Mouse (Mus musculus) ES-Bruce4 (cell line): ENCODE measurements around the gene Gm21870. TPM values are rescaled to one million over a fixed set of nuclear protein-coding genes. Genes with fewer than 3 reads are reported as not detected.
"Not testable (repeated sequence)": the region's sequence is repeated elsewhere in the genome, so short reads cannot be mapped to it uniquely, and the experiment has no call there.

Source experiments
- H3K27ac ChIP-seq: 2 replicates; pipeline ENCODE4 v1.5.1; 2012; ENCODE audit warnings: low read length, inconsistent platforms; ENCODE audit not compliant: insufficient read depth
- H3K27me3 ChIP-seq: 2 replicates; pipeline ENCODE4 v1.6.1; 2012; ENCODE audit warnings: mild to moderate bottlenecking, low read length, inconsistent platforms; ENCODE audit not compliant: control insufficient read depth, poor library complexity, insufficient read depth, severe bottlenecking
- H3K36me3 ChIP-seq: 2 replicates; pipeline ENCODE4 v1.6.1; 2012; ENCODE audit warnings: inconsistent platforms, mild to moderate bottlenecking, low read length, moderate library complexity; ENCODE audit not compliant: control insufficient read depth, poor library complexity, insufficient read depth, severe bottlenecking
- H3K4me1 ChIP-seq: one replicate; pipeline ENCODE4 v1.8.1; 2011; ENCODE audit warnings: low read length; ENCODE audit not compliant: control insufficient read depth, insufficient read depth
- H3K4me3 ChIP-seq: 2 replicates; pipeline ENCODE4 v1.5.1; 2011; ENCODE audit warnings: low read depth, mild to moderate bottlenecking, low read length
- H3K9ac ChIP-seq: 2 replicates; pipeline ENCODE4 v1.6.1; 2012; ENCODE audit warnings: low read depth, mild to moderate bottlenecking, inconsistent platforms; ENCODE audit not compliant: poor library complexity, severe bottlenecking
- H3K9me3 ChIP-seq: replicated peaks from 2 replicates; pipeline ENCODE4 v1.6.1; 2012; ENCODE audit warnings: mild to moderate bottlenecking, low read length, inconsistent platforms; ENCODE audit not compliant: control insufficient read depth, poor library complexity, insufficient read depth, severe bottlenecking
- polyA plus RNA-seq: library from polyadenylated mRNA; stranded (reverse); fragments of >200 nt; gene quantifications from 2 replicates; pipeline ENCODE4 v1.2.4, GENCODE M21; 2011; ENCODE audit warnings: low read depth; ENCODE audit not compliant: missing spikeins, insufficient read depth, insufficient read length

The Gm21870 gene
- polyA plus RNA-seq: not detected in 2 replicates

- not testable (repeated sequence) for H3K9me3 ChIP-seq
These were observed at the start of gene Gm21870 for GRCm38 (mm10) chrX:33986716-33987115. Gene Gm21870 (minus strand): TSS chrX:33986816.

GRCm38 (mm10) chrX:33956440-33956839, 30.2 kb downstream of the Gm21870 start, which contains the start of gene Btbd35f6:
Gene Btbd35f6 (minus strand): TSS chrX:33956540.
- not testable (repeated sequence) for H3K27me3 ChIP-seq, H3K4me1 ChIP-seq, H3K27ac ChIP-seq, H3K9ac ChIP-seq, H3K9me3 ChIP-seq, H3K4me3 ChIP-seq, H3K36me3 ChIP-seq

More at GRCm38 (mm10) chrX:33986716-33987115, at the start of gene Gm21870:
- not testable (repeated sequence) for H3K27me3 ChIP-seq, H3K27ac ChIP-seq, H3K4me3 ChIP-seq, H3K9ac ChIP-seq, H3K4me1 ChIP-seq, H3K36me3 ChIP-seq

Other genes with a start within 250 kb of the Gm21870 start
- gene Btbd35f6, start 30.3 kb downstream of the Gm21870 start, polyA plus RNA-seq: not detected in 2 replicates
- not detected in 2 replicates for gene Btbd35f9, start 174.7 kb upstream of the Gm21870 start, polyA plus RNA-seq